Mouse (Mus musculus): ENCODE data around the gene Zfp541.

The Zfp541 gene

GRCm38 (mm10) chr7:16083361-16083760 is 21.7 kb downstream of the Zfp541 start:
- DNase-seq = no peak

- no peak for DNase-seq
These were observed 26.0 kb downstream of the Zfp541 start for GRCm38 (mm10) chr7:16087587-16087986.

- no peak for DNase-seq
These were observed 33.0 kb downstream of the Zfp541 start for GRCm38 (mm10) chr7:16094592-16094991.

GRCm38 (mm10) chr7:16098021-16099017 is 36.7 kb downstream of the Zfp541 start, which contains the start of gene Napa:
Napa (plus strand) TSS chr7:16098458.
- DNase-seq = peak; percentile 98

- peak; percentile 84 for DNase-seq
These were observed 38.3 kb downstream of the Zfp541 start for GRCm38 (mm10) chr7:16099901-16100300.

- DNase-seq = no peak
These were observed 39.5 kb downstream of the Zfp541 start for GRCm38 (mm10) chr7:16101081-16101480.

- DNase-seq = no peak
These were observed 40.3 kb downstream of the Zfp541 start for GRCm38 (mm10) chr7:16101726-16102475.

GRCm38 (mm10) chr7:16102686-16103226 is 41.1 kb downstream of the Zfp541 start:
- no peak for DNase-seq

- no peak for DNase-seq
These were observed 42.1 kb downstream of the Zfp541 start for GRCm38 (mm10) chr7:16103760-16104159.

GRCm38 (mm10) chr7:16104611-16105388 is 43.2 kb downstream of the Zfp541 start:
- no peak for DNase-seq

GRCm38 (mm10) chr7:16108886-16109542 is 47.4 kb downstream of the Zfp541 start:
- DNase-seq = no peak

GRCm38 (mm10) chr7:16110158-16110557 is 48.5 kb downstream of the Zfp541 start:
- no peak for DNase-seq

- DNase-seq = no peak
These were observed 49.9 kb downstream of the Zfp541 start for GRCm38 (mm10) chr7:16111284-16112090.

GRCm38 (mm10) chr7:16116418-16116817 is 54.8 kb downstream of the Zfp541 start:
- DNase-seq = no peak

GRCm38 (mm10) chr7:16117100-16117499 is 55.5 kb downstream of the Zfp541 start:
- DNase-seq = no peak

- peak; percentile 88 for DNase-seq
These were observed 58.1 kb downstream of the Zfp541 start, which contains the start of gene Kptn for GRCm38 (mm10) chr7:16119569-16120261. Kptn (plus strand) TSS chr7:16119895.

GRCm38 (mm10) chr7:16120262-16120600 is 58.6 kb downstream of the Zfp541 start:
- DNase-seq = no peak

GRCm38 (mm10) chr7:16125829-16126228 is 64.2 kb downstream of the Zfp541 start:
- no peak for DNase-seq

GRCm38 (mm10) chr7:16128344-16128743 is 66.7 kb downstream of the Zfp541 start:
- DNase-seq = no peak

GRCm38 (mm10) chr7:16128899-16129298 is 67.3 kb downstream of the Zfp541 start:
- DNase-seq = no peak
